Mouse (Mus musculus): ENCODE data around the gene Antxr1. TPM values are rescaled to one million over a fixed set of nuclear protein-coding genes. Genes with fewer than 3 reads are reported as not detected.
A peak's percentile ranks its signal among the peaks of the same experiment; 100 is the strongest.

Gene Antxr1
- 3.6 and 4.3 TPM in 2 replicates for polyA plus RNA-seq (2016; fragmentation: Nextera tagmentation; extraction: Ambion mirVana)

GRCm38 (mm10) chr6:87335091-87335934 is at the start of gene Antxr1:
Antxr1 (minus strand) TSS chr6:87335821.
- peak within 1 kb of the TSS; percentile 91 for H3K4me2 ChIP-seq
- peak; percentile 53; the same call in 1 of the 2 replicates for ATAC-seq (ENCODE audit: insufficient number of reproducible peaks, low FRiP score)
- H3K27me3 ChIP-seq (replicated peaks), result peaks cover 32% of the 10 kb centered on the region
- whole genome bisulfite sequencing, result under 1% methylated on average over 54 of the region's 54 CpGs
- peak within 1 kb of the TSS; percentile 68 for H3K4me3 ChIP-seq
- no peaks in the 10 kb centered on the region for H3K36me3 ChIP-seq
- H3K9me3 ChIP-seq (replicated peaks), result no peaks in the 10 kb centered on the region
- H3K4me1 ChIP-seq (replicated peaks), result peaks cover 22% of the 10 kb centered on the region
- peak within 1 kb of the TSS; percentile 55; the same call in 1 of the 2 replicates for H3K27ac ChIP-seq (ENCODE audit: poor library complexity, severe bottlenecking)
- peak within 1 kb of the TSS; percentile 81 for H3K9ac ChIP-seq

- no peaks in the 10 kb centered on the region for H3K9me3 ChIP-seq (replicated peaks)
- peaks cover 19% of the 10 kb centered on the region for H3K4me1 ChIP-seq (replicated peaks)
- ATAC-seq (ENCODE audit: insufficient number of reproducible peaks, low FRiP score), result no peak
- H3K4me3 ChIP-seq, result no peak overlapping the region
- peaks cover 78% of the 10 kb centered on the region for H3K27me3 ChIP-seq (replicated peaks)
- H3K27ac ChIP-seq (ENCODE audit: poor library complexity, severe bottlenecking), result no peak overlapping the region
- 51% methylated on average over 6 of the region's 6 CpGs for WGBS
- H3K9ac ChIP-seq, result no peak overlapping the region
- H3K36me3 ChIP-seq, result no peaks in the 10 kb centered on the region
- peak overlapping the region; percentile 64; the same call in 1 of the 2 replicates for H3K4me2 ChIP-seq
These were observed 49.1 kb upstream of the Antxr1 start for GRCm38 (mm10) chr6:87384761-87385160.

- Histone ChIP-seq H3K9ac (no peak overlapping the region), H3K27me3 (replicated peaks) (peaks cover 80% of the 10 kb centered on the region)
- ATAC-seq (ENCODE audit: insufficient number of reproducible peaks, low FRiP score), result no peak
These were observed 48.5 kb upstream of the Antxr1 start for GRCm38 (mm10) chr6:87383926-87384691.

GRCm38 (mm10) chr6:87373057-87373456 is 37.4 kb upstream of the Antxr1 start, which contains the start of gene Gkn2:
Gkn2 (plus strand) TSS chr6:87373357.
- Histone ChIP-seq H3K4me3 (no peak within 1 kb of the TSS), H3K9ac (no peak within 1 kb of the TSS), H3K27me3 (replicated peaks) (peaks cover 68% of the 10 kb centered on the region), H3K36me3 (no peaks in the 10 kb centered on the region), H3K9me3 (replicated peaks) (no peaks in the 10 kb centered on the region), H3K4me2 (no peak within 1 kb of the TSS), H3K27ac (ENCODE audit: poor library complexity, severe bottlenecking) (no peak within 1 kb of the TSS), H3K4me1 (replicated peaks) (no peaks in the 10 kb centered on the region)
- WGBS, result 78% methylated on average over 9 of the region's 9 CpGs
- no peak for ATAC-seq (ENCODE audit: insufficient number of reproducible peaks, low FRiP score)

More at GRCm38 (mm10) chr6:87383926-87384691, 48.5 kb upstream of the Antxr1 start:
- Histone ChIP-seq H3K36me3 (no peaks in the 10 kb centered on the region), H3K4me1 (replicated peaks) (peaks cover 13% of the 10 kb centered on the region), H3K9me3 (replicated peaks) (no peaks in the 10 kb centered on the region), H3K4me2 (peak overlapping the region; percentile 64), H3K27ac (ENCODE audit: poor library complexity, severe bottlenecking) (no peak overlapping the region), H3K4me3 (peak overlapping the region; percentile 24)
- WGBS, result 9% methylated on average over 24 of the region's 24 CpGs

GRCm38 (mm10) chr6:87369223-87369622 is 33.6 kb upstream of the Antxr1 start:
- WGBS, result 76% methylated on average over 5 of the region's 5 CpGs
- no peak for ATAC-seq (ENCODE audit: insufficient number of reproducible peaks, low FRiP score)

GRCm38 (mm10) chr6:87354441-87354840 is 18.8 kb upstream of the Antxr1 start:
- Histone ChIP-seq H3K4me1 (replicated peaks) (no peaks in the 10 kb centered on the region), H3K4me2 (no peak overlapping the region), H3K27me3 (replicated peaks) (peaks cover 17% of the 10 kb centered on the region; the same call in 1 of the 2 replicates), H3K36me3 (no peaks in the 10 kb centered on the region), H3K27ac (ENCODE audit: poor library complexity, severe bottlenecking) (no peak overlapping the region), H3K9me3 (replicated peaks) (no peaks in the 10 kb centered on the region), H3K9ac (no peak overlapping the region), H3K4me3 (no peak overlapping the region)
- WGBS, result 66% methylated on average over 5 of the region's 5 CpGs
- ATAC-seq (ENCODE audit: insufficient number of reproducible peaks, low FRiP score), result no peak

More at GRCm38 (mm10) chr6:87369223-87369622, 33.6 kb upstream of the Antxr1 start:
- Histone ChIP-seq H3K4me2 (no peak overlapping the region), H3K9ac (no peak overlapping the region), H3K4me3 (no peak overlapping the region), H3K36me3 (no peaks in the 10 kb centered on the region), H3K4me1 (replicated peaks) (no peaks in the 10 kb centered on the region), H3K27me3 (replicated peaks) (peaks cover 54% of the 10 kb centered on the region), H3K9me3 (replicated peaks) (no peaks in the 10 kb centered on the region), H3K27ac (ENCODE audit: poor library complexity, severe bottlenecking) (no peak overlapping the region)

- H3K9ac ChIP-seq, result no peak within 1 kb of the TSS
- no peaks in the 10 kb centered on the region for H3K4me1 ChIP-seq (replicated peaks)
- WGBS, result 78% methylated on average over 8 of the region's 8 CpGs
- no peak for ATAC-seq (ENCODE audit: insufficient number of reproducible peaks, low FRiP score)
- peaks cover 28% of the 10 kb centered on the region for H3K27me3 ChIP-seq (replicated peaks)
- no peaks in the 10 kb centered on the region for H3K36me3 ChIP-seq
- H3K27ac ChIP-seq (ENCODE audit: poor library complexity, severe bottlenecking), result no peak within 1 kb of the TSS
- no peak within 1 kb of the TSS for H3K4me2 ChIP-seq
- no peaks in the 10 kb centered on the region for H3K9me3 ChIP-seq (replicated peaks)
- no peak within 1 kb of the TSS for H3K4me3 ChIP-seq
These were observed 15.2 kb upstream of the Antxr1 start, which contains the start of gene Gkn1 for GRCm38 (mm10) chr6:87350829-87351228. Gkn1 (minus strand) TSS chr6:87350942.

GRCm38 (mm10) chr6:87335935-87336295 is 294 bp upstream of the Antxr1 start:
- H3K4me3 ChIP-seq, result no peak overlapping the region
- no peak overlapping the region for H3K9ac ChIP-seq
- H3K4me1 ChIP-seq (replicated peaks), result peaks cover 18% of the 10 kb centered on the region
- peaks cover 32% of the 10 kb centered on the region for H3K27me3 ChIP-seq (replicated peaks)
- H3K27ac ChIP-seq (ENCODE audit: poor library complexity, severe bottlenecking), result no peak overlapping the region
- peak overlapping the region; percentile 91; the same call in 1 of the 2 replicates for H3K4me2 ChIP-seq
- 30% methylated on average over 6 of the region's 6 CpGs for WGBS
- no peaks in the 10 kb centered on the region for H3K36me3 ChIP-seq
- no peaks in the 10 kb centered on the region for H3K9me3 ChIP-seq (replicated peaks)
- no peak for ATAC-seq (ENCODE audit: insufficient number of reproducible peaks, low FRiP score)

GRCm38 (mm10) chr6:87334361-87335090 is 1.1 kb downstream of the Antxr1 start:
- Histone ChIP-seq H3K4me1 (replicated peaks) (peaks cover 30% of the 10 kb centered on the region), H3K4me2 (peak overlapping the region; percentile 91), H3K27ac (ENCODE audit: poor library complexity, severe bottlenecking) (peak overlapping the region; percentile 55; the same call in 1 of the 2 replicates), H3K4me3 (peak overlapping the region; percentile 68), H3K27me3 (replicated peaks) (peaks cover 32% of the 10 kb centered on the region), H3K36me3 (no peaks in the 10 kb centered on the region), H3K9me3 (replicated peaks) (no peaks in the 10 kb centered on the region), H3K9ac (peak overlapping the region; percentile 81)
- 23% methylated on average over 11 of the region's 11 CpGs for WGBS
- no peak for ATAC-seq (ENCODE audit: insufficient number of reproducible peaks, low FRiP score)

- no peak overlapping the region for H3K9ac ChIP-seq
- 70% methylated on average over 2 of the region's 2 CpGs for WGBS
- H3K4me1 ChIP-seq (replicated peaks), result peaks cover 46% of the 10 kb centered on the region
- ATAC-seq (ENCODE audit: insufficient number of reproducible peaks, low FRiP score), result no peak
- no peak overlapping the region for H3K4me3 ChIP-seq
- H3K9me3 ChIP-seq (replicated peaks), result no peaks in the 10 kb centered on the region
- H3K4me2 ChIP-seq, result 0 out of 2 replicates have a peak overlapping the region, but pooled peaks have one; percentile 13
- H3K27me3 ChIP-seq (replicated peaks), result peaks cover 24% of the 10 kb centered on the region
- no peaks in the 10 kb centered on the region for H3K36me3 ChIP-seq
- H3K27ac ChIP-seq (ENCODE audit: poor library complexity, severe bottlenecking), result no peak overlapping the region
These were observed 3.2 kb downstream of the Antxr1 start for GRCm38 (mm10) chr6:87332380-87332779.
